Mouse (Mus musculus) hindbrain, postnatal 0 days (tissue): Measurements from ENCODE around the gene Pitpnm3. TPM values are rescaled to one million over a fixed set of nuclear protein-coding genes. Genes with fewer than 3 reads are reported as not detected.

ENCODE experiments used
- ATAC-seq: fragments of 200-750 bp; cut with Nextera tagmentation; 2 replicates; pipeline ENCODE4 v1.8.0; 2017; ENCODE audit warnings: mild to moderate bottlenecking, moderate TSS enrichment, moderate library complexity
- DNase-seq: peaks from one replicate; pipeline ENCODE4 v3.0.0-alpha.2; 2015; ENCODE audit warnings: low spot score
- H3K27ac ChIP-seq: fragments of 300-500 bp; sonication (generic); 2 replicates; pipeline ENCODE4 v1.5.1; 2014; ENCODE audit warnings: mild to moderate bottlenecking
- H3K27me3 ChIP-seq: fragments of 300-500 bp; sonication (generic); 2 replicates; pipeline ENCODE4 v1.6.1; 2014; ENCODE audit warnings: low read length, mixed read lengths; ENCODE audit not compliant: insufficient read depth
- H3K36me3 ChIP-seq: fragments of 300-500 bp; sonication (generic); 2 replicates; pipeline ENCODE4 v1.6.1; 2014; ENCODE audit warnings: low read length, mixed read lengths; ENCODE audit not compliant: insufficient read depth
- H3K4me1 ChIP-seq: fragments of 300-500 bp; sonication (generic); 2 replicates; pipeline ENCODE4 v1.6.1; 2014; ENCODE audit warnings: antibody characterized with exemption, low read length, mixed read lengths; ENCODE audit not compliant: insufficient read depth
- H3K4me2 ChIP-seq: fragments of 300-500 bp; sonication (generic); 2 replicates; pipeline ENCODE4 v1.6.1; 2014; ENCODE audit warnings: low read depth, mild to moderate bottlenecking, low read length, moderate library complexity, mixed read lengths
- H3K4me3 ChIP-seq: fragments of 300-500 bp; sonication (generic); 2 replicates; pipeline ENCODE4 v1.5.1; 2014; ENCODE audit warnings: low read length
- H3K9ac ChIP-seq: fragments of 300-500 bp; sonication (generic); replicated peaks from 2 replicates; pipeline ENCODE4 v1.6.1; 2014; ENCODE audit warnings: mild to moderate bottlenecking, low read length, moderate library complexity, mixed read lengths
- H3K9me3 ChIP-seq: fragments of 300-500 bp; sonication (generic); 2 replicates; pipeline ENCODE4 v1.6.1; 2016; ENCODE audit warnings: low read length, mixed read lengths
- CTCF ChIP-seq: IDR thresholded peaks from 2 replicates; pipeline ENCODE4 v1.5.1; 2016; ENCODE audit warnings: antibody characterized with exemption, control low read depth, low read depth
- WGBS: fragments of 180-500 bp; shearing (Covaris S2); extraction: QIAGEN DNeasy Blood & Tissue Kit; methylation state at CpG from one replicate; pipeline ENCODE4 v1.1.7; 2014; 5-methylcytosine and 5-hydroxymethylcytosine counted together
- polyA plus RNA-seq: library from polyadenylated mRNA; unstranded; fragments of >200 nt; fragmentation: Nextera tagmentation; extraction: Ambion mirVana; gene quantifications from 2 replicates; pipeline ENCODE4 v1.2.1, GENCODE M21; 2015
- total RNA-seq: library from RNA; depleted of rRNA; stranded (reverse); fragments of >200 nt; gene quantifications from 2 replicates; pipeline ENCODE4 v1.2.3, GENCODE M21; 2014

Gene Pitpnm3
- total and polyA plus RNA-seq, 2 experiments from 2014 or later = 6.1 to 26.3 TPM

DNA sequence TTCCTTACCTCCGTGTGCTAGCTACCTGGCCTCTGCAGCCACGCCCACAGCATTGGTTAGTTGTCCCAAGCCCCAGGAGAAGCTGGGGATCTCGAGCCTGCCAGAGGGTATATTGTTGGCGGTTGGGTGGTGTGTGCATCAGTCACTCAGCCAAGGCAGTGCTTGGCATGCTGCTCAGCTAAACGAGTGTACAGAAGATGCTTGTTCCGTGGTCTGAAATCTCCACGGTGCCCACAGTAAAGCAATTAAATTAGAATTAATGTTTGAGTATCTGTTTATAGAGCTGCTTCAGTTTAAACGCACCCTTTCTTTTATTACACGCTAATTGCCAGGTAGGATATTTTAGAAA, 118.4 kb downstream of the Pitpnm3 start:
- no peak overlapping the region for H3K9ac ChIP-seq
- H3K27me3 ChIP-seq = no peaks in the 10 kb centered on the region
- H3K36me3 ChIP-seq = no peaks in the 10 kb centered on the region
- 40% methylated on average over 9 of the region's 9 CpGs for WGBS
- ATAC-seq (0 out of 2 replicates have a peak, but pooled peaks have one; percentile 27), DNase-seq (no peak)
- no peak overlapping the region for H3K27ac ChIP-seq
- no peak for TF ChIP-seq CTCF
- H3K4me1 ChIP-seq = 0 out of 2 replicates have a peak, but pooled peaks cover 3% of the 10 kb centered on the region
- no peak overlapping the region for H3K4me3 ChIP-seq
- H3K9me3 ChIP-seq = no peaks in the 10 kb centered on the region
- H3K4me2 ChIP-seq = no peak overlapping the region

DNA sequence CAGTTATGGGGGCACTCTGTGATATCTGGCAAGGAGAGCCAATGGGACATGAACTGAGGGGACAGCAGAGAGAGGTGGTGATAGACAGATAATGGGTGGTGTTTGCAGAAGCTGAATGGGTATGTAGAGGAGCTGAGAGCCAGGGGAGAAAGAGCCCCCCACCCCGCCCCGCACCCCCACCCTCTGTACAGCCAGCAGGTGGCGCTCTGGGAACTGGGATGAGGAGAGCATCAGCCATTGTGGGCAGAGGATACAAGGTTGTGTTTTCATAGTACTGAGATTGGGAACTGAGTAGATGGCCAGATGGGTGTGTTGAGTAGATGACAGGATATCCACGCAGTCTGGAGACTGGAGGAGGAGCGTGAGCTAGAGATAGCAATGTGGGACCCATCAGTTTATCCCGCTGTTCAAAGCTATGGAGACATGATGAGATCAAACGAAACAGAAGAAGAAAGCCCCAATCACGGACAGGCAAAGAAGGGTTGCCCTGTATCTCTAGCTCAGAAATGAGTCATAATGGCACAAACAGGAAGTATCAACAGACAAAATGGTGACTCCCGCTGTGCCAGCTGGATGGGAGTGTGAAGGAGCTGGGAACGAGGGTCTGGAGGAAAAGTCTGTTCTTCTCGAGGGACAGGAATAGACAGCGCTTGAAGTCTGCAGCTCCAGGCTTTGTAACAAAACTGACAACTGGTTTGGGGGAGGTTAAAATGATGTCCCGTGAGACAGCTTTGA, 118.9 kb downstream of the Pitpnm3 start:
- no peaks in the 10 kb centered on the region for H3K36me3 ChIP-seq
- no peaks in the 10 kb centered on the region for H3K9me3 ChIP-seq
- no peak overlapping the region for H3K9ac ChIP-seq
- H3K4me2 ChIP-seq = no peak overlapping the region
- H3K27ac ChIP-seq = no peak overlapping the region
- ATAC-seq (no peak), DNase-seq (no peak)
- H3K27me3 ChIP-seq = no peaks in the 10 kb centered on the region
- peaks cover 8% of the 10 kb centered on the region; the same call in 1 of the 2 replicates for H3K4me1 ChIP-seq
- no peak for TF ChIP-seq CTCF
- WGBS = 77% methylated on average over 13 of the region's 13 CpGs
- no peak overlapping the region for H3K4me3 ChIP-seq

DNA sequence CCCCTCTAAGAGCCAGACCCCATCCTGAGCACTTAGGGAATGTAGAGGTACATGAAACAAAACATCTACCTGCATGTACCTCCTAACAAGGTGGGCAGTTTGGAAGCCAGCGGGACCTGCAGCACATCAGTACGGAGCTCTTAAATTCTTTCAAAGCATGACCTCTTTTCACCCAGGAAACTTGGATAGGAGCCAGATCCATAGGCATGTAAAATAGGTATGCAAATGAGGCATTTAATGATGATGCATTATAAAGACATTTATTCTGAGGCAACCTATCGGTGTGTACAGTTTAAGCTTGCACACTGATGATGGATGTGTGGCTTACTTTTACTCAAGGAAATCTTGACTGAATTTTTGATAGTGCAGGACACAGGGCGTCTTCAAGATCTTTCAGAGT, 120.9 kb downstream of the Pitpnm3 start:
- TF ChIP-seq CTCF = no peak
- Histone ChIP-seq H3K4me2 (no peak overlapping the region), H3K9ac (no peak overlapping the region), H3K36me3 (no peaks in the 10 kb centered on the region), H3K27ac (no peak overlapping the region), H3K27me3 (no peaks in the 10 kb centered on the region), H3K9me3 (no peaks in the 10 kb centered on the region), H3K4me3 (no peak overlapping the region), H3K4me1 (peaks cover 24% of the 10 kb centered on the region; the same call in 1 of the 2 replicates)
- DNase-seq (no peak), ATAC-seq (no peak)
- 43% methylated on average over 4 of the region's 4 CpGs for WGBS

DNA sequence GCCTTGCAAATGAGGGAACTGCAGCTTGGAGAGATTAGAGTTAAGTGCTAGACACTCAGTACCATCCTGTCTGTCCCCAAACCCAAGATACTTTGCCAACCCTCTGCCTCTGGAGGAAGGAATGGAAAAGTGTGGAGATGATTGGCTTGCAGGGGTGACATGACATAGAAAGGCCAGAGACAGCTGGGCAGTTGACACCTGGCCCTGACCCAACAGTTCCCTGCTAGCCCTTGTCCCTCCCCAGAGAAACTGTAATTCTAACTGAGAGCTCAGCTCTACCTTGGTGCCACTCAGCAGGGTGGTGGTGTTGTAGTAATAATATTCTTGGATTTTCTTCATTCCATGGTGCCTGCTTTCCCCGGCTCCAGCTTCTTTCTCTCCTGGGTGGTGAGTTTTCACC, 123.6 kb downstream of the Pitpnm3 start:
- no peak for ATAC-seq

DNA sequence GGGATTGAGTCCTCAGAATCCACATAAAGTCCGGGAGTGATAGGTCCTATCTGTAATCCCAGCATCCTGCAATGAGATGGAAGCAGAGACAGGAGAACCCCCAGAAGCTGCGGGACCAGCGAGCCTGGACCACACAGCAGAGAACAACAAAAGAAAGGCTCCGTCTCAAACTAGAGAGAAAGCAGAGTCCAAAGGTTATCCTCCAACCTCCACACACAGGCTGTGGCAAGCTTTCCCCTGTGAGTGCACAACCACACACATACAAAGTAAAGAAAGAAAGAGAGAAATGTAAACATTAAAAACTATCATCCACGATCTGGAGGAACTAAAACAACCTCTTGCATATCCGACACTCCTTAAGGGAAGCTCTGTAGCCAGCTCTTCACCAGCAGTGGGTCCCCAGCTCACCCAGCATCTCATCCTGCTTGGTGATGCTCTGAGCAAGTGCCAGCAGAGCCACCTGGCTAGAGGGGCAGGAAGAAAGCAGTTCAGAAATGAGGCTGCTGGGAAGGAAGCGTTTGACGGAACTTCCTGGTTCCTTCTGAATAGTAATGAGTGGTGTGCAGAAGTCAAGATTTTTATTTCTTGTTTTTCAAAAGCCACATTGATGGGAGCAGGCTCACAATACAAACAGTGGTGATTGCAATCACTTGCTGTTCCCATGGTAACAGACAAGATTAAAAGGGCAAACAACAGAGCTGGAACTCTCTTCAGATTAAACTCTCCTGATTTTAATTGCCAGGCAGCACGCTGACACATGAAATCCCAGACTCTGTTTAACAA, 124.4 kb downstream of the Pitpnm3 start:
- 38% methylated on average over 9 of the region's 9 CpGs for WGBS
- Histone ChIP-seq H3K27me3 (no peaks in the 10 kb centered on the region), H3K27ac (peak overlapping the region; percentile 56; the same call in 1 of the 2 replicates), H3K36me3 (no peaks in the 10 kb centered on the region), H3K9me3 (no peaks in the 10 kb centered on the region), H3K4me1 (peaks cover 24% of the 10 kb centered on the region; the same call in 1 of the 2 replicates), H3K9ac (no peak overlapping the region), H3K4me2 (no peak overlapping the region), H3K4me3 (no peak overlapping the region)
- ATAC-seq (no peak), DNase-seq (peak; percentile 27)
- no peak for TF ChIP-seq CTCF

More for the DNA sequence above, 123.6 kb downstream of the Pitpnm3 start:
- no peaks in the 10 kb centered on the region for H3K9me3 ChIP-seq
- 39% methylated on average over 1 of the region's 1 CpGs for WGBS
- H3K27ac ChIP-seq = peak overlapping the region; percentile 56; the same call in 1 of the 2 replicates
- H3K27me3 ChIP-seq = no peaks in the 10 kb centered on the region
- no peak overlapping the region for H3K4me3 ChIP-seq
- no peak for DNase-seq
- no peak overlapping the region for H3K4me2 ChIP-seq
- no peak; the same call in 1 of the 2 replicates for TF ChIP-seq CTCF
- peaks cover 24% of the 10 kb centered on the region; the same call in 1 of the 2 replicates for H3K4me1 ChIP-seq
- no peaks in the 10 kb centered on the region for H3K36me3 ChIP-seq
- H3K9ac ChIP-seq = no peak overlapping the region

DNA sequence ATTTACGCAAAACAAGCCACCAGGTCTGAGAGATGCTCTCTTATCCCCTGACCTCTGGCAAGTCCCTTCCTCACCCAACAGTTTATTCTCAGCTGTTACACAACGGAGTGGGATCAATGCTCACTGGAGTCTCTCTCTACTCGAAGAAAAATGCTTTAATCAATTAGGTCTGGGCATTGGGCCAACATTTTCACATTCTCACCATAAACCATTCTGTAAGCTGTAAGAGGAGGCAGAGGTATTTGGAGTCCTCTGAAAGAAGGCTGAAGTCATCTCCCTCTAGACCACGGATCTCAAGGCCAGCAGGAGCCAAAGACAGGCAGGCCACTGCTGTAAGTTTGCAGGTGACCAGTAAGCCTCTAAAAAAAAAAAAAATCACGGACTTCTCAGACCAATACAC, 125.2 kb downstream of the Pitpnm3 start:
- H3K9me3 ChIP-seq = no peaks in the 10 kb centered on the region
- TF ChIP-seq CTCF = no peak
- H3K4me3 ChIP-seq = no peak overlapping the region
- DNase-seq = peak; percentile 53
- H3K36me3 ChIP-seq = no peaks in the 10 kb centered on the region
- ATAC-seq = no peak
- H3K27ac ChIP-seq = no peak overlapping the region; the same call in 1 of the 2 replicates
- WGBS = 24% methylated on average over 5 of the region's 5 CpGs
- no peak overlapping the region for H3K4me2 ChIP-seq
- H3K27me3 ChIP-seq = no peaks in the 10 kb centered on the region
- H3K4me1 ChIP-seq = peaks cover 24% of the 10 kb centered on the region; the same call in 1 of the 2 replicates
- no peak overlapping the region for H3K9ac ChIP-seq
